Mouse (Mus musculus) Muller cell, postnatal 12 days (primary cell): ENCODE data around the gene Hacd4.
"Not testable (repeated sequence)": the region's sequence is repeated elsewhere in the genome, so short reads cannot be mapped to it uniquely, and the experiment has no call there.

Experiments used
- DNase-seq: peaks from one replicate; pipeline ENCODE4 v3.0.0-alpha.2; 2015; ENCODE audit errors: inconsistent ontology term

The Hacd4 gene

GRCm38 (mm10) chr4:88432412-88433024 is 6.2 kb downstream of the Hacd4 start:
- no peak for DNase-seq

GRCm38 (mm10) chr4:88427630-88428239 is 11.0 kb downstream of the Hacd4 start:
- no peak for DNase-seq

GRCm38 (mm10) chr4:88424563-88424962 is 14.2 kb downstream of the Hacd4 start:
- no peak for DNase-seq

- no peak for DNase-seq
Observed at GRCm38 (mm10) chr4:88419378-88419777, 19.4 kb downstream of the Hacd4 start.

- DNase-seq: peak; percentile 83
Observed at GRCm38 (mm10) chr4:88415017-88415416, 23.7 kb downstream of the Hacd4 start.

- peak; percentile 94 for DNase-seq
Observed at GRCm38 (mm10) chr4:88412331-88412730, 26.4 kb downstream of the Hacd4 start.

GRCm38 (mm10) chr4:88409279-88409678 is 29.4 kb downstream of the Hacd4 start:
- no peak for DNase-seq

GRCm38 (mm10) chr4:88406887-88407696 is 31.6 kb downstream of the Hacd4 start:
- peak; percentile 49 for DNase-seq

- DNase-seq: no peak
Observed at GRCm38 (mm10) chr4:88402884-88403283, 35.8 kb downstream of the Hacd4 start.

GRCm38 (mm10) chr4:88400992-88401313 is 37.8 kb downstream of the Hacd4 start:
- DNase-seq: no peak

- DNase-seq: peak; percentile 92
Observed at GRCm38 (mm10) chr4:88400302-88400991, 38.3 kb downstream of the Hacd4 start.

GRCm38 (mm10) chr4:88396995-88397521 is 41.7 kb downstream of the Hacd4 start:
- DNase-seq: peak; percentile 48

GRCm38 (mm10) chr4:88395717-88396116 is 43.0 kb downstream of the Hacd4 start:
- DNase-seq: no peak

- not testable (repeated sequence) for DNase-seq
Observed at GRCm38 (mm10) chr4:88390596-88390995, 48.1 kb downstream of the Hacd4 start.

- DNase-seq: no peak
Observed at GRCm38 (mm10) chr4:88390036-88390435, 48.7 kb downstream of the Hacd4 start.

GRCm38 (mm10) chr4:88372293-88373224 is 66.2 kb downstream of the Hacd4 start:
- peak; percentile 11 for DNase-seq

GRCm38 (mm10) chr4:88370819-88371218 is 67.9 kb downstream of the Hacd4 start:
- DNase-seq: no peak

GRCm38 (mm10) chr4:88369951-88370350 is 68.8 kb downstream of the Hacd4 start:
- peak; percentile 70 for DNase-seq

- no peak for DNase-seq
Observed at GRCm38 (mm10) chr4:88357431-88357830, 81.3 kb downstream of the Hacd4 start.

- DNase-seq: no peak
Observed at GRCm38 (mm10) chr4:88356652-88357051, 82.1 kb downstream of the Hacd4 start.

GRCm38 (mm10) chr4:88350910-88351309 is 87.8 kb downstream of the Hacd4 start:
- peak; percentile 55 for DNase-seq
